Mouse (Mus musculus) CH12.LX (cell line): Measurements from ENCODE around the gene Cep63. TPM values are rescaled to one million over a fixed set of nuclear protein-coding genes. Genes with fewer than 3 reads are reported as not detected.

Source experiments
- DNase-seq: peaks from one replicate; pipeline ENCODE4 v3.0.0-alpha.2; 2013; ENCODE audit errors: extremely low read depth
- H3K27ac ChIP-seq: 2 replicates; pipeline ENCODE4 v1.5.1; 2012; ENCODE audit warnings: low read depth, mild to moderate bottlenecking, control low read depth, moderate library complexity; ENCODE audit not compliant: insufficient read depth
- H3K27me3 ChIP-seq: replicated peaks from 2 replicates; pipeline ENCODE3; 2012; ENCODE audit warnings: inconsistent platforms
- H3K36me3 ChIP-seq, 2 experiments: replicated peaks in 1 of 2; 2 replicates each; pipeline versions ENCODE3 to v1.6.1; 2012; ENCODE audit warnings: inconsistent platforms in 1 of 2, low read length in 1 of 2, mild to moderate bottlenecking in 1 of 2, mixed read lengths in 1 of 2, moderate library complexity in 1 of 2; ENCODE audit not compliant: control insufficient read depth in 1 of 2, insufficient read depth in 1 of 2
- H3K4me1 ChIP-seq, 2 experiments: 2 replicates each; pipeline ENCODE4 v1.6.1; 2012; ENCODE audit warnings: inconsistent platforms in 1 of 2, moderate library complexity in 1 of 2; ENCODE audit not compliant: insufficient read depth in 2 of 2, control insufficient read depth in 1 of 2
- H3K4me2 ChIP-seq: 2 replicates; pipeline ENCODE4 v1.6.1; 2012; ENCODE audit warnings: low read depth, mild to moderate bottlenecking, control low read depth; ENCODE audit not compliant: poor library complexity, insufficient read depth, severe bottlenecking
- H3K4me3 ChIP-seq, 3 experiments: fragments of 150-350 bp in 1 of 3; sonication (generic) in 1 of 3; replicated peaks in 1 of 3; 2 replicates each; pipeline versions ENCODE3 to v1.5.1; 2011 to 2012; ENCODE audit warnings: low read depth in 2 of 3, low read length in 2 of 3, mild to moderate bottlenecking in 2 of 3, moderate library complexity in 2 of 3, control low read depth in 1 of 3, improper control_type of control experiment in 1 of 3, inconsistent platforms in 1 of 3, mixed read lengths in 1 of 3; ENCODE audit not compliant: poor library complexity in 1 of 3
- H3K79me2 ChIP-seq: replicated peaks from 2 replicates; pipeline ENCODE4 v1.6.1; 2012; ENCODE audit warnings: mild to moderate bottlenecking, moderate library complexity; ENCODE audit not compliant: control insufficient read depth, poor library complexity, insufficient read depth, severe bottlenecking; ENCODE audit errors: extremely low read depth
- H3K9ac ChIP-seq: 2 replicates; pipeline ENCODE4 v1.6.1; 2012; ENCODE audit warnings: low read depth, mild to moderate bottlenecking, control low read depth, moderate library complexity; ENCODE audit not compliant: insufficient read depth
- H3K9me3 ChIP-seq: replicated peaks from 2 replicates; pipeline ENCODE3; 2012; ENCODE audit warnings: low read length, inconsistent platforms, mixed read lengths
- BHLHE40 ChIP-seq: IDR thresholded peaks from 2 replicates; pipeline ENCODE4 v1.6.1; 2011; ENCODE audit warnings: mild to moderate bottlenecking, low read depth, low read length, improper control_type of control experiment
- CHD1 ChIP-seq: IDR thresholded peaks from 2 replicates; pipeline ENCODE4 v1.6.1; 2012; ENCODE audit warnings: low read depth, low read length, improper control_type of control experiment, inconsistent platforms
- CHD2 ChIP-seq: IDR thresholded peaks from 2 replicates; pipeline ENCODE4 v1.6.1; 2011; ENCODE audit warnings: low read length, improper control_type of control experiment
- E2F4 ChIP-seq: IDR thresholded peaks from 2 replicates; pipeline ENCODE4 v1.6.1; 2011; ENCODE audit warnings: low read depth, low read length, improper control_type of control experiment; ENCODE audit not compliant: insufficient replicate concordance
- ELF1 ChIP-seq: IDR thresholded peaks from 2 replicates; pipeline ENCODE4 v1.6.1; 2014; ENCODE audit warnings: low read depth, mild to moderate bottlenecking, inconsistent platforms, low read length, improper control_type of control experiment
- GABPA ChIP-seq: IDR thresholded peaks from 2 replicates; pipeline ENCODE4 v1.6.1; 2012; ENCODE audit warnings: low read depth, low read length, improper control_type of control experiment, inconsistent platforms; ENCODE audit not compliant: insufficient replicate concordance
- IRF4 ChIP-seq: IDR thresholded peaks from 2 replicates; pipeline ENCODE4 v1.6.1; 2014; ENCODE audit warnings: low read depth, mild to moderate bottlenecking, inconsistent platforms, low read length, improper control_type of control experiment
- JUN ChIP-seq: IDR thresholded peaks from 2 replicates; pipeline ENCODE4 v1.6.1; 2011; ENCODE audit warnings: low read depth, mild to moderate bottlenecking, low read length, improper control_type of control experiment, moderate library complexity; ENCODE audit not compliant: insufficient read depth
- JUND ChIP-seq: conservative IDR thresholded peaks from 2 replicates; pipeline ENCODE4 v1.6.1; 2011; ENCODE audit warnings: low read depth, low read length, improper control_type of control experiment
- KAT2A ChIP-seq: IDR thresholded peaks from 2 replicates; pipeline ENCODE4 v1.6.1; 2012; ENCODE audit warnings: low read length, improper control_type of control experiment, inconsistent platforms; ENCODE audit not compliant: insufficient replicate concordance
- MAX ChIP-seq: IDR thresholded peaks from 2 replicates; pipeline ENCODE4 v1.6.1; 2011; ENCODE audit warnings: low read length, improper control_type of control experiment
- MAZ ChIP-seq: IDR thresholded peaks from 2 replicates; pipeline ENCODE4 v1.6.1; 2012; ENCODE audit warnings: low read depth, mild to moderate bottlenecking, inconsistent platforms, low read length, improper control_type of control experiment, moderate library complexity
- MEF2A ChIP-seq: IDR thresholded peaks from 2 replicates; pipeline ENCODE4 v1.6.1; 2014; ENCODE audit warnings: low read depth, mild to moderate bottlenecking, inconsistent platforms, low read length, improper control_type of control experiment, borderline replicate concordance
- MXI1 ChIP-seq: IDR thresholded peaks from 2 replicates; pipeline ENCODE4 v1.6.1; 2011; ENCODE audit warnings: mild to moderate bottlenecking, low read depth, low read length, improper control_type of control experiment
- MYC ChIP-seq: IDR thresholded peaks from 2 replicates; pipeline ENCODE4 v1.6.1; 2011; ENCODE audit warnings: low read depth, mild to moderate bottlenecking, improper control_type of control experiment, low read length
- NELFE ChIP-seq: IDR thresholded peaks from 2 replicates; pipeline ENCODE4 v1.6.1; 2011; ENCODE audit warnings: low read depth, low read length, improper control_type of control experiment
- NRF1 ChIP-seq: IDR thresholded peaks from 2 replicates; pipeline ENCODE4 v1.6.1; 2014; ENCODE audit warnings: low read depth, mild to moderate bottlenecking, inconsistent platforms, low read length, improper control_type of control experiment, moderate library complexity
- PAX5 ChIP-seq: IDR thresholded peaks from 2 replicates; pipeline ENCODE4 v1.6.1; 2012; ENCODE audit warnings: low read length, inconsistent platforms, mixed read lengths
- POLR2AphosphoS2 ChIP-seq: IDR thresholded peaks from 2 replicates; pipeline ENCODE4 v1.6.1; 2011; ENCODE audit warnings: low read depth, low read length, improper control_type of control experiment
- RCOR1 ChIP-seq: conservative IDR thresholded peaks from 2 replicates; pipeline ENCODE4 v1.6.1; 2012; ENCODE audit warnings: low read depth, mild to moderate bottlenecking, inconsistent platforms, low read length, improper control_type of control experiment
- SIN3A ChIP-seq: IDR thresholded peaks from 2 replicates; pipeline ENCODE4 v1.6.1; 2012; ENCODE audit warnings: low read length, improper control_type of control experiment, inconsistent platforms
- TCF12 ChIP-seq: IDR thresholded peaks from 2 replicates; pipeline ENCODE4 v1.6.1; 2014; ENCODE audit warnings: low read depth, mild to moderate bottlenecking, inconsistent platforms, low read length, improper control_type of control experiment
- USF1 ChIP-seq: IDR thresholded peaks from 2 replicates; pipeline ENCODE4 v1.6.1; 2014; ENCODE audit warnings: low read depth, mild to moderate bottlenecking, inconsistent platforms, low read length, improper control_type of control experiment
- USF2 ChIP-seq: conservative IDR thresholded peaks from 2 replicates; pipeline ENCODE4 v1.6.1; 2011; ENCODE audit warnings: low read depth, low read length, improper control_type of control experiment
- ZC3H11A ChIP-seq: IDR thresholded peaks from 2 replicates; pipeline ENCODE4 v1.6.1; 2012; ENCODE audit warnings: low read depth, mild to moderate bottlenecking, inconsistent platforms, low read length, improper control_type of control experiment
- ZKSCAN1 ChIP-seq: IDR thresholded peaks from 2 replicates; pipeline ENCODE4 v1.6.1; 2012; ENCODE audit warnings: low read depth, inconsistent platforms, low read length, improper control_type of control experiment, borderline replicate concordance
- ZMIZ1 ChIP-seq: IDR thresholded peaks from 2 replicates; pipeline ENCODE4 v1.6.1; 2012; ENCODE audit warnings: low read depth, mild to moderate bottlenecking, inconsistent platforms, low read length, improper control_type of control experiment
- ZNF384 ChIP-seq: IDR thresholded peaks from 2 replicates; pipeline ENCODE4 v1.6.1; 2012; ENCODE audit warnings: low read depth, low read length, improper control_type of control experiment, inconsistent platforms
- dilution Hi-C: fragments of 300-500 bp; cut with MboI; formaldehyde crosslinking; loops from 2 replicates; pipeline ENCODE4 v1.14.3; 2020; ENCODE audit warnings: low sequenced_read_pairs; ENCODE audit not compliant: extremely low pct_unique_long_range_greater_than_20kb, extremely low pct_ligation_motif_present
- in situ Hi-C: fragments of 300-500 bp; cut with MboI; formaldehyde crosslinking; loops from 3 replicates; pipeline ENCODE4 v1.14.3; 2019; ENCODE audit warnings: low sequenced_read_pairs, low pct_ligation_motif_present, low pct_unique_long_range_greater_than_20kb, mixed read lengths
- polyA plus RNA-seq: library from polyadenylated mRNA; unstranded; fragments of >175 nt; gene quantifications from 2 replicates; pipeline ENCODE4 v1.2.1, GENCODE M21; 2012; ENCODE audit warnings: low read depth; ENCODE audit not compliant: insufficient read length
- total RNA-seq, 2 experiments: library from RNA; depleted of rRNA; stranded (reverse); fragments of 300-350 nt in 1 of 2; fragments of >200 nt in 1 of 2; gene quantifications; 2 replicates each; pipeline ENCODE4 v1.2.3; 2012 to 2014

Cep63 gene
- total and polyA plus RNA-seq, 3 experiments, result 18.7 to 45.6 (median 27.3) TPM

- dilution Hi-C loops, result no loop called here
Observed at GRCm38 (mm10) chr9:102638963-102639362, 12.6 kb upstream of the Cep63 start.

GRCm38 (mm10) chr9:102637115-102637514 lies 10.8 kb upstream of the Cep63 start:
- H3K27ac ChIP-seq, result no peak overlapping the region
- dilution Hi-C loops, result no loop called here
- H3K9ac ChIP-seq, result no peak overlapping the region
- no peak overlapping the region for H3K4me3 ChIP-seq
- H3K9me3 ChIP-seq, result no peaks in the 10 kb centered on the region
- in situ Hi-C loops, result loop anchor here (5.0 to 10.0 kb wide), 2 partner anchors 140 to 238 kb away; no protein-coding TSS in a partner anchor
- H3K4me2 ChIP-seq, result no peak overlapping the region
- no peaks in the 10 kb centered on the region for H3K27me3 ChIP-seq
- H3K36me3 ChIP-seq, result peaks cover 0 to 16% of the 10 kb centered on the region in 2 experiments
- DNase-seq, result no peak
- TF ChIP-seq KAT2A, result no peak
- TF ChIP-seq ZNF384, result no peak
- TF ChIP-seq ZKSCAN1, result no peak
- no peak for TF ChIP-seq TCF12
- TF ChIP-seq SIN3A, result no peak
- TF ChIP-seq MXI1, result no peak
- no peak for TF ChIP-seq BHLHE40
- TF ChIP-seq ZMIZ1, result no peak
- TF ChIP-seq MYC, result no peak
- no peak for TF ChIP-seq CHD2
- TF ChIP-seq E2F4, result no peak
- TF ChIP-seq USF2, result no peak
- TF ChIP-seq MAZ, result no peak
- TF ChIP-seq CHD1, result no peak
- no peak for TF ChIP-seq ELF1
- no peak for TF ChIP-seq GABPA
- no peak for TF ChIP-seq ZC3H11A
- H3K4me1 ChIP-seq, result peaks cover under 1 to 6% of the 10 kb centered on the region in 2 experiments; a peak in 2 of 4 replicates
- H3K79me2 ChIP-seq, result no peaks in the 10 kb centered on the region

More at GRCm38 (mm10) chr9:102638963-102639362, 12.6 kb upstream of the Cep63 start:
- no peak for DNase-seq
- TF ChIP-seq CHD2, result no peak
- no peak for TF ChIP-seq USF2
- no peak for TF ChIP-seq IRF4
- no peak for TF ChIP-seq GABPA
- TF ChIP-seq MAX, result no peak
- TF ChIP-seq POLR2AphosphoS2, result no peak
- TF ChIP-seq NELFE, result no peak
- no peak for TF ChIP-seq ZNF384
- TF ChIP-seq SIN3A, result no peak
- TF ChIP-seq PAX5, result no peak
- TF ChIP-seq JUN, result no peak
- TF ChIP-seq USF1, result no peak
- TF ChIP-seq JUND, result no peak
- TF ChIP-seq NRF1, result no peak
- TF ChIP-seq BHLHE40, result no peak
- no peak for TF ChIP-seq RCOR1
- TF ChIP-seq MEF2A, result no peak
- TF ChIP-seq MYC, result no peak
- TF ChIP-seq E2F4, result no peak
- TF ChIP-seq MAZ, result no peak
- Histone ChIP-seq H3K36me3 (peaks cover 0 to 9% of the 10 kb centered on the region in 2 experiments), H3K4me3 (no peak overlapping the region), H3K9me3 (no peaks in the 10 kb centered on the region), H3K9ac (no peak overlapping the region), H3K4me2 (no peak overlapping the region), H3K27ac (no peak overlapping the region), H3K27me3 (no peaks in the 10 kb centered on the region), H3K79me2 (no peaks in the 10 kb centered on the region), H3K4me1 (no peaks in the 10 kb centered on the region)
- in situ Hi-C loops, result loop anchor here (5.0 to 10.0 kb wide), 2 partner anchors 138 to 236 kb away; no protein-coding TSS in a partner anchor
